Mouse (Mus musculus) forebrain, embryonic 16.5 days (tissue): ENCODE measurements at regions not wholly inside any gene's neighbourhood (a gene's known extent, or its start where the extent isn't known, plus 50 kb on each side); places are given as distances from the start of the nearest gene placed in this dataset.
"Not testable (repeated sequence)": the region's sequence is repeated elsewhere in the genome, so short reads cannot be mapped to it uniquely, and the experiment has no call there.

Source experiments
- ATAC-seq: fragments of 200-750 bp; cut with Nextera tagmentation; 2 replicates; pipeline ENCODE4 v1.8.0; 2017; ENCODE audit warnings: mild to moderate bottlenecking, moderate library complexity
- H3K27ac ChIP-seq: fragments of 300-500 bp; sonication (generic); 2 replicates; pipeline ENCODE4 v1.5.1; 2014; ENCODE audit warnings: low read length, control low read depth
- H3K27me3 ChIP-seq: fragments of 300-500 bp; sonication (generic); replicated peaks from 2 replicates; pipeline ENCODE4 v1.6.1; 2014; ENCODE audit warnings: low read length; ENCODE audit not compliant: control insufficient read depth, insufficient read depth
- H3K36me3 ChIP-seq: fragments of 300-500 bp; sonication (generic); 2 replicates; pipeline ENCODE4 v1.6.1; 2014; ENCODE audit not compliant: control insufficient read depth, insufficient read depth
- H3K4me1 ChIP-seq: fragments of 300-500 bp; sonication (generic); replicated peaks from 2 replicates; pipeline ENCODE4 v1.6.1; 2014; ENCODE audit warnings: low read length; ENCODE audit not compliant: control insufficient read depth, insufficient read depth
- H3K4me2 ChIP-seq: fragments of 300-500 bp; sonication (generic); 2 replicates; pipeline ENCODE4 v1.6.1; 2014; ENCODE audit warnings: mild to moderate bottlenecking, low read length, control low read depth
- H3K4me3 ChIP-seq: fragments of 300-500 bp; sonication (generic); replicated peaks from 2 replicates; pipeline ENCODE4 v1.5.1; 2014; ENCODE audit warnings: mild to moderate bottlenecking, low read length, control low read depth
- H3K9ac ChIP-seq: fragments of 300-500 bp; sonication (generic); replicated peaks from 2 replicates; pipeline ENCODE4 v1.6.1; 2014; ENCODE audit warnings: low read depth, low read length, control low read depth
- H3K9me3 ChIP-seq: fragments of 300-500 bp; sonication (generic); 2 replicates; pipeline ENCODE4 v1.6.1; 2016; ENCODE audit warnings: low read length; ENCODE audit not compliant: control insufficient read depth
- WGBS: fragments of 180-500 bp; shearing (Covaris S2); extraction: QIAGEN DNeasy Blood & Tissue Kit; methylation state at CpG from one replicate; pipeline ENCODE4 v1.1.7; 2014; 5-methylcytosine and 5-hydroxymethylcytosine counted together

GRCm38 (mm10) chr1:137223052-137223451, 262.8 kb upstream of the Nr5a2 start:
- Histone ChIP-seq H3K36me3 (no peaks in the 10 kb centered on the region), H3K9ac (no peak overlapping the region), H3K9me3 (no peaks in the 10 kb centered on the region), H3K4me2 (no peak overlapping the region), H3K4me3 (no peak overlapping the region), H3K27me3 (no peaks in the 10 kb centered on the region), H3K4me1 (peaks cover 7% of the 10 kb centered on the region; the same call in 1 of the 2 replicates), H3K27ac (no peak overlapping the region)
- WGBS: 51% methylated on average over 10 of the region's 10 CpGs
- no peak for ATAC-seq

DNA sequence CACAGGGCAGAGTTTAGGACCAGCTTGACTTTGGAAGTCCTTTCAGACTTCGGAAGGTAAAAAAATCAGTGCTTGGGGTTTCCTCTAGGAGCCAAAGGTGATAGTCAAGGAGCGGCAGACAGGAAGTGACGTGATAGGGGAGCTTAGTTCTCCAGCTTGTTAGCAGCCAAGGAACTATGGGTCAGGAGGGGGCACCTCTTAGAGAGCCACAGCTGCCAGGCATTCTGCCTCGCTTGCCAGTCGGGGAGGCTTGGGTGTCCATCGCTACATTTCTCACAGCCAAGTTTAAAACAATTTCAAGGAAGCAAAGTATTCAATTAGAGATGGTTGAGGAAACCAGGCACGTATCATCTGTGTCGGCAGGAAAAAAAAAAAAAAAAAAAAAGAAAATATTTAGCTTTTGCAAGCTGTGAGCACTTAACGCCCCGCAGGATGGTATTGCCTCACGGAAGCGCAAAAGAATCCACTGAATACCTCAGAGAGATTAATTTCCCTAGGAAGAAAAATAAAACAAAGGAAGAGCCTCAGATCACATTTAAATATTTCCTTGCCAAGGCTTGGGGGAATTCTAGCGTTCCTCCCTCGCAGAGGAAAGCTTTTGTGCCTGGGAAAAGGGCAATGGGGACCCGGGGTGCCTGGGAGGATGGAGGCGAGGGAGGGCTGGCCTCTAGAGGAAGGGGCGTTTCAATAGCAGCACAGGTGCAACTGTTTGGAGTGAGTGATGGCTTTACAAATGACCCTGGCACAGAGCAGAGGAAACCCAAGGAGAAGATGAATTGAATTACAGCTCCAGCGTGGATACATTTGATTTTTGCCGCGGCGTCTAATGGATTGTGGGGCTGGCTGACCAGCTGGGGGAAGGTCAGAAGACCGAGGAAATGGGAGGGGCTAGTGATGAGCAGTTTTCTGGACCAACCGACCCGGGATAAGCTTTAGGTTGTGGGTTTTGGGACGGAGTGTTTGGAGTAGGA, 261.1 kb upstream of the Nr5a2 start:
- Histone ChIP-seq H3K36me3 (no peaks in the 10 kb centered on the region), H3K9me3 (no peaks in the 10 kb centered on the region), H3K4me3 (peak overlapping the region; percentile 36), H3K27me3 (no peaks in the 10 kb centered on the region), H3K4me1 (peaks cover 7% of the 10 kb centered on the region; the same call in 1 of the 2 replicates), H3K27ac (peak overlapping the region; percentile 17; the same call in 1 of the 2 replicates), H3K9ac (peak overlapping the region; percentile 59), H3K4me2 (peak overlapping the region; percentile 68)
- ATAC-seq: peak; percentile 42
- WGBS: 6% methylated on average over 25 of the region's 25 CpGs

- Histone ChIP-seq H3K4me3 (no peak overlapping the region), H3K9me3 (no peaks in the 10 kb centered on the region), H3K4me1 (peaks cover 7% of the 10 kb centered on the region; the same call in 1 of the 2 replicates), H3K4me2 (no peak overlapping the region), H3K27ac (no peak overlapping the region), H3K9ac (no peak overlapping the region), H3K36me3 (no peaks in the 10 kb centered on the region), H3K27me3 (no peaks in the 10 kb centered on the region)
- ATAC-seq: no peak
- WGBS: 28% methylated on average over 6 of the region's 6 CpGs
These were observed 260.0 kb upstream of the Nr5a2 start for GRCm38 (mm10) chr1:137220226-137220625.

DNA sequence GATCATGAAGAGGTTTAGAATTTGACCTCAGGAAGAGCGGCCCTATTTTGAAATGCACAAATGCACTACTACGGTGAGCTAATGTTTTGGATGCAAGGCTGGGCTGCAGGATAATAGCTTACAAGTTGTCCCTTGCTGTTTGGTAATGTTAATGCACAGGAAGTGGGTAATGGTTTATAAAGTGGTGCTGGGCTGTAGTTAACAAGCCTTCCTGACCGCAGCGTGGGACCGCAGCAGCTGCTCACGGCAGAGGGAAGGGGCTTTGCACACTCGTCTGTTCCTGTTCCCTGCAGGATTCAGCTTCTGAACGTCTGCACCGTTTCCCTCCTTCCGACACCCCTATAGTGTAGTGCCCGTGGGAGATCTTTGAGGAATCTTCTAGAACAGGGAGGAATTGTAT, 258.4 kb upstream of the Nr5a2 start:
- H3K4me1 ChIP-seq: peaks cover 7% of the 10 kb centered on the region; the same call in 1 of the 2 replicates
- no peaks in the 10 kb centered on the region for H3K36me3 ChIP-seq
- H3K4me2 ChIP-seq: no peak overlapping the region
- no peaks in the 10 kb centered on the region for H3K9me3 ChIP-seq
- H3K27me3 ChIP-seq: no peaks in the 10 kb centered on the region
- ATAC-seq: no peak
- H3K4me3 ChIP-seq: no peak overlapping the region
- H3K27ac ChIP-seq: no peak overlapping the region
- 78% methylated on average over 11 of the region's 11 CpGs for WGBS
- no peak overlapping the region for H3K9ac ChIP-seq

GRCm38 (mm10) chr1:137218096-137218495, 257.8 kb upstream of the Nr5a2 start:
- WGBS: 66% methylated on average over 4 of the region's 4 CpGs
- ATAC-seq: no peak

DNA sequence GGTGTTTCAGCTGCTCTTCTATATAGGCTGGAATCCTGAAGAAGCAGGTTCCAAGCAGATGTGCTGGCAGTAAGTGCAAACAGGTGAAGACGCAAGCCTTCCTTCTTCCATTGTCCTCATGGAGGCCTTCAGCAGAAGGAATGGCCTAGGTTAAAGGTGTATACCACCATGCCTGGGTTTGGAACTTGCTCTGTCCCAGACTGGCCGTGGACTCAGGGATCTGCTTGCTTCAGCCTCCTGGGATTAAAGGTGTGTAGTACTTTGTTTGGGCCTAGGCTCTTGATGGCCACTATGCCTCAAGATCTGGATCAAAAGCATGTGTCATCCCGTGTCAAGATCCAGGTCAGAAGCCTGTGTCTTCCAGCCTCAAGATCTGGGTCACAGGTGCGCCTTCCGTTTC, 257.0 kb upstream of the Nr5a2 start:
- H3K27ac ChIP-seq: no peak overlapping the region
- H3K4me2 ChIP-seq: no peak overlapping the region
- WGBS: 94% methylated on average over 5 of the region's 5 CpGs
- peaks cover 7% of the 10 kb centered on the region; the same call in 1 of the 2 replicates for H3K4me1 ChIP-seq
- no peak for ATAC-seq
- no peaks in the 10 kb centered on the region for H3K36me3 ChIP-seq
- no peaks in the 10 kb centered on the region for H3K9me3 ChIP-seq
- no peaks in the 10 kb centered on the region for H3K27me3 ChIP-seq
- no peak overlapping the region for H3K9ac ChIP-seq
- H3K4me3 ChIP-seq: no peak overlapping the region

More at GRCm38 (mm10) chr1:137218096-137218495, 257.8 kb upstream of the Nr5a2 start:
- Histone ChIP-seq H3K27ac (no peak overlapping the region), H3K4me3 (no peak overlapping the region), H3K4me1 (peaks cover 7% of the 10 kb centered on the region; the same call in 1 of the 2 replicates), H3K9me3 (no peaks in the 10 kb centered on the region), H3K4me2 (no peak overlapping the region), H3K36me3 (no peaks in the 10 kb centered on the region), H3K9ac (no peak overlapping the region), H3K27me3 (no peaks in the 10 kb centered on the region)

GRCm38 (mm10) chr1:137214328-137214727, 254.1 kb upstream of the Nr5a2 start:
- H3K27me3 ChIP-seq, H3K4me3 ChIP-seq, H3K4me1 ChIP-seq, H3K9ac ChIP-seq, H3K4me2 ChIP-seq, H3K27ac ChIP-seq, ATAC-seq, H3K36me3 ChIP-seq, H3K9me3 ChIP-seq: not testable (repeated sequence)
- 88% methylated on average over 1 of the region's 1 CpGs for WGBS

GRCm38 (mm10) chr1:137213717-137214116, 253.5 kb upstream of the Nr5a2 start:
- 82% methylated on average over 5 of the region's 5 CpGs for WGBS
- no peaks in the 10 kb centered on the region for H3K4me1 ChIP-seq
- no peak overlapping the region for H3K4me3 ChIP-seq
- H3K27me3 ChIP-seq: no peaks in the 10 kb centered on the region
- no peak overlapping the region for H3K4me2 ChIP-seq
- no peak overlapping the region for H3K27ac ChIP-seq
- no peaks in the 10 kb centered on the region for H3K36me3 ChIP-seq
- no peaks in the 10 kb centered on the region for H3K9me3 ChIP-seq
- no peak overlapping the region for H3K9ac ChIP-seq
- no peak for ATAC-seq

GRCm38 (mm10) chr1:137212856-137213255, 252.6 kb upstream of the Nr5a2 start:
- Histone ChIP-seq H3K36me3 (no peaks in the 10 kb centered on the region), H3K4me3 (no peak overlapping the region), H3K27ac (no peak overlapping the region), H3K27me3 (no peaks in the 10 kb centered on the region), H3K9me3 (no peaks in the 10 kb centered on the region), H3K9ac (no peak overlapping the region), H3K4me1 (no peaks in the 10 kb centered on the region), H3K4me2 (no peak overlapping the region)
- no peak for ATAC-seq
- WGBS: 83% methylated on average over 3 of the region's 3 CpGs
